Mouse (Mus musculus) right cerebral cortex, postnatal 10 days (tissue): Measurements from ENCODE around the gene Rnf223.

Source experiments
- DNase-seq, 2 experiments: peaks; one replicate each; pipeline ENCODE4 v3.0.0; 2021; ENCODE audit warnings: low spot score in 2 of 2

Rnf223 gene

GRCm38 (mm10) chr4:156130436-156130835, at the start of gene Rnf223:
Gene Rnf223 (plus strand): TSS chr4:156130513.
- DNase-seq = no peak

- DNase-seq = no peak
Measured at GRCm38 (mm10) chr4:156082621-156083234, 47.6 kb upstream of the Rnf223 start.

- no peak for DNase-seq
Measured at GRCm38 (mm10) chr4:156083348-156083747, 47.0 kb upstream of the Rnf223 start.

GRCm38 (mm10) chr4:156084096-156084879, 46.0 kb upstream of the Rnf223 start:
- no peak for DNase-seq

GRCm38 (mm10) chr4:156085256-156085655, 45.1 kb upstream of the Rnf223 start:
- no peak for DNase-seq

GRCm38 (mm10) chr4:156087398-156088087, 42.8 kb upstream of the Rnf223 start:
- DNase-seq = no peak

- DNase-seq = no peak
Measured at GRCm38 (mm10) chr4:156091236-156091635, 39.1 kb upstream of the Rnf223 start.

- DNase-seq = no peak
Measured at GRCm38 (mm10) chr4:156092765-156093164, 37.5 kb upstream of the Rnf223 start.

GRCm38 (mm10) chr4:156093758-156094157, 36.6 kb upstream of the Rnf223 start:
- no peak for DNase-seq

- no peak for DNase-seq
Measured at GRCm38 (mm10) chr4:156096191-156096590, 34.1 kb upstream of the Rnf223 start.

GRCm38 (mm10) chr4:156097770-156098366, 32.4 kb upstream of the Rnf223 start:
- no peak for DNase-seq

GRCm38 (mm10) chr4:156099427-156099826, 30.9 kb upstream of the Rnf223 start:
- no peak for DNase-seq

GRCm38 (mm10) chr4:156100501-156100900, 29.8 kb upstream of the Rnf223 start:
- DNase-seq = no peak

GRCm38 (mm10) chr4:156101481-156101903, 28.8 kb upstream of the Rnf223 start:
- DNase-seq = no peak

- DNase-seq = no peak
Measured at GRCm38 (mm10) chr4:156103342-156103741, 27.0 kb upstream of the Rnf223 start.

GRCm38 (mm10) chr4:156108606-156109546, 21.4 kb upstream of the Rnf223 start:
- DNase-seq = peak; percentile 49 to 51

- DNase-seq = peak; percentile 99
Measured at GRCm38 (mm10) chr4:156109570-156110331, 20.6 kb upstream of the Rnf223 start, which contains the start of gene 9430015G10Rik. Gene 9430015G10Rik (plus strand): TSS chr4:156109982.

- no peak for DNase-seq
Measured at GRCm38 (mm10) chr4:156124077-156124476, 6.2 kb upstream of the Rnf223 start.

- no peak for DNase-seq
Measured at GRCm38 (mm10) chr4:156125393-156125792, 4.9 kb upstream of the Rnf223 start.

GRCm38 (mm10) chr4:156126841-156127240, 3.5 kb upstream of the Rnf223 start:
- DNase-seq = no peak
